Mouse (Mus musculus) right cerebral cortex, adult 18-20 months (tissue): ENCODE data around the gene Klf1.

ENCODE experiments used
- DNase-seq: peaks from one replicate; pipeline ENCODE4 v3.0.0; 2022; ENCODE audit warnings: mixed read lengths

The Klf1 gene

GRCm38 (mm10) chr8:84936041-84936961 is 34.6 kb downstream of the Klf1 start:
- no peak for DNase-seq

GRCm38 (mm10) chr8:84936962-84937546 is 35.3 kb downstream of the Klf1 start, which contains the start of gene Mast1:
Gene Mast1 (minus strand): TSS chr8:84937359.
- peak; percentile 81 for DNase-seq

- no peak for DNase-seq
Measured at GRCm38 (mm10) chr8:84937620-84938485, 36.1 kb downstream of the Klf1 start.

GRCm38 (mm10) chr8:84943699-84944098 is 42.0 kb downstream of the Klf1 start:
- DNase-seq: no peak

- DNase-seq: peak; percentile 84
Measured at GRCm38 (mm10) chr8:84944478-84945160, 42.9 kb downstream of the Klf1 start.

- DNase-seq: peak; percentile 89
Measured at GRCm38 (mm10) chr8:84945235-84945632, 43.5 kb downstream of the Klf1 start.

- peak; percentile 45 for DNase-seq
Measured at GRCm38 (mm10) chr8:84945633-84946527, 44.2 kb downstream of the Klf1 start.

- DNase-seq: no peak
Measured at GRCm38 (mm10) chr8:84946528-84947240, 45.0 kb downstream of the Klf1 start, which contains the start of gene Rtbdn. Gene Rtbdn (plus strand): TSS chr8:84946991.

GRCm38 (mm10) chr8:84947241-84947545 is 45.5 kb downstream of the Klf1 start:
- DNase-seq: no peak

GRCm38 (mm10) chr8:84949753-84950152 is 48.0 kb downstream of the Klf1 start:
- no peak for DNase-seq

GRCm38 (mm10) chr8:84952612-84953255 is 51.0 kb downstream of the Klf1 start:
- no peak for DNase-seq
